Mouse (Mus musculus): ENCODE results near the gene Batf3. TPM values are rescaled to one million over a fixed set of nuclear protein-coding genes. Genes with fewer than 3 reads are reported as not detected.

Gene Batf3
- polyA plus RNA-seq, 1 experiment from 2014 or later, result 1.6 TPM

Other genes starting within 250 kb of the Batf3 start
- 32.7 and 34.8 TPM in 2 replicates for gene Rps6kc1, start 186.1 kb upstream of the Batf3 start, polyA plus RNA-seq (2015; fragmentation: Nextera tagmentation; extraction: Ambion mirVana)
- 49.0 and 50.4 TPM in 2 replicates for gene Angel2, start 172.7 kb upstream of the Batf3 start, polyA plus RNA-seq (2015; fragmentation: Nextera tagmentation; extraction: Ambion mirVana)
- 83.8 and 86.5 TPM in 2 replicates for gene Vash2, start 118.6 kb upstream of the Batf3 start, polyA plus RNA-seq (2015; fragmentation: Nextera tagmentation; extraction: Ambion mirVana)
- 7.8 and 7.9 TPM in 2 replicates for gene Flvcr1, start 71.7 kb upstream of the Batf3 start, polyA plus RNA-seq (2015; fragmentation: Nextera tagmentation; extraction: Ambion mirVana)
- gene Spata45, start 61.2 kb upstream of the Batf3 start, polyA plus RNA-seq (2015; fragmentation: Nextera tagmentation; extraction: Ambion mirVana), result not detected in 2 replicates
- gene Tatdn3, start 34.9 kb upstream of the Batf3 start, polyA plus RNA-seq (2015; fragmentation: Nextera tagmentation; extraction: Ambion mirVana), result 14.1 and 16.7 TPM in 2 replicates
- gene Nsl1, start 34.8 kb upstream of the Batf3 start, polyA plus RNA-seq (2015; fragmentation: Nextera tagmentation; extraction: Ambion mirVana), result 2.4 and 3.2 TPM in 2 replicates
- not detected in 2 replicates for gene Fam71a, start 67.0 kb downstream of the Batf3 start, polyA plus RNA-seq (2015; fragmentation: Nextera tagmentation; extraction: Ambion mirVana)
- gene Atf3, start 120.2 kb downstream of the Batf3 start, polyA plus RNA-seq (2015; fragmentation: Nextera tagmentation; extraction: Ambion mirVana), result 1.2 and 1.6 TPM in 2 replicates
- 121 and 139 TPM in 2 replicates for gene Nenf, start 220.3 kb downstream of the Batf3 start, polyA plus RNA-seq (2015; fragmentation: Nextera tagmentation; extraction: Ambion mirVana)
- 41.0 and 43.0 TPM in 2 replicates for gene Tmem206, start 228.1 kb downstream of the Batf3 start, polyA plus RNA-seq (2015; fragmentation: Nextera tagmentation; extraction: Ambion mirVana)

Measured in midbrain, embryonic 16.5 days (tissue).